ENCODE assay signal across 10 mouse cellular contexts in the genomic region with DNA sequence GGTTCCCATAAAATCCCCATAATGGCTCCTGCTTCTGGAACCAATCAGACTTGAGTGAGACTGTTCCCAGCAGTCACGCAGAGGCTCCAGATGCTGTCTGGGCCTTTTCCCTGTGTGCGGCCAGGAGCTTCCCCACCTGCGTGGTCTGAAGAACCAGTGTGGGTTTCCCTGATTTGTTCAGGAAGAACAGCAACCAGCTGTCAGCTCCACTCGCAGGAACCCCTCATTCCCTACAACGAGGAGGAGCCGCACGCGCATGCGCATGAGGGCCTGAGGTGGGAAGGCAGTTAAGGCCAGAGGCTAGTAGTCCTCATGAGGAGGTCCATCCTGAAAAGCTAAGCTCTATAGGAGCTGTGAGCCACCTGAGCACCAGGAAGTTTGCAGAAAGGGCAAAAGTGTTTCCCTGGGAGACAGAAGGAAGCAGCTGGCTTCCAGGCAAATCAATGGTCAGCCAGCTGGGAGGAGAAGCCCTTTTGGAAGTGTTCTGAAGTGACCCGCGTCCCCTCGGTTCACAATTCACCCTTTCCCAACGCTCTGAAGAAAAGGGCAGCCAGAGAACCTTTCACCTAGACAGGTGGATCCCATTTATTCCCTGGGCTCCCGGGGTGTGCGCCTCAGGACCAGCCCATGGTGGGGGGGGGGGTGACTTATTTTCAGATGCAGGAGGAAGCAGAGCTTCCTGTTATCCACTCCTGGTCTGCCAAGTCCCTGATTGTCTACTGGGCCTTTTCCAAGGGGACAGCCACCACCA. TPM values are rescaled to one million over a fixed set of nuclear protein-coding genes. Genes with fewer than 3 reads are reported as not detected.
DNase-seq lines count a peak whose midpoint lies in the region; ATAC-seq and TF ChIP-seq lines count a peak whose summit lies in the region.
"Had no signal": no experiment of that assay in that cellular context is flagged by ENCODE, and none has a peak within 500 bp of the region (broad histone marks: within the 10 kb centered on the region; RNA-seq: fewer than 3 reads in every experiment).

No protein-coding gene starts in this region.

- H3K36me3 ChIP-seq in intestine, embryonic 14.5 days (ENCODE audit: control insufficient read depth, insufficient read depth, low read length) = no peaks in the 10 kb centered on the region
- no peaks in the 10 kb centered on the region for H3K36me3 ChIP-seq in intestine, postnatal 0 days (ENCODE audit: control insufficient read depth, insufficient read depth)
- H3K36me3 ChIP-seq in limb, embryonic 13.5 days = no peaks in the 10 kb centered on the region
- H3K36me3 ChIP-seq: forebrain, embryonic 12.5 days had no signal

- no peak overlapping the region for H3K9ac ChIP-seq in intestine, embryonic 14.5 days (ENCODE audit: low read length)
- no peak overlapping the region for H3K9ac ChIP-seq in intestine, postnatal 0 days (ENCODE audit: low read depth, low read length)
- no peak overlapping the region for H3K9ac ChIP-seq in limb, embryonic 13.5 days
- H3K9ac ChIP-seq: forebrain, embryonic 12.5 days had no signal

- peak overlapping the region; percentile 22; the same call in 1 of the 2 replicates for H3K27ac ChIP-seq in intestine, embryonic 14.5 days (ENCODE audit: low read depth)
- no peak overlapping the region for H3K27ac ChIP-seq in intestine, postnatal 0 days (ENCODE audit: low read depth, low read length)
- H3K27ac ChIP-seq in limb, embryonic 13.5 days = peak overlapping the region; percentile 76; the same call in 1 of the 2 replicates
- H3K27ac ChIP-seq: forebrain, embryonic 12.5 days had no signal

- ATAC-seq in intestine, embryonic 14.5 days (replicated peaks; ENCODE audit: low FRiP score, low TSS enrichment, low read depth) = peak; percentile 21; the same call in 1 of the 2 replicates
- ATAC-seq in intestine, postnatal 0 days = no peak
- peak; percentile 70; the same call in 1 of the 2 replicates for ATAC-seq in limb, embryonic 13.5 days (ENCODE audit: low FRiP score, low read depth)

- H3K27me3 ChIP-seq in intestine, embryonic 14.5 days (replicated peaks; ENCODE audit: control insufficient read depth, insufficient read depth, low read length) = no peaks in the 10 kb centered on the region
- H3K27me3 ChIP-seq in intestine, postnatal 0 days (replicated peaks; ENCODE audit: control insufficient read depth, insufficient read depth, low read length) = peaks cover 1% of the 10 kb centered on the region; the same call in 1 of the 2 replicates
- H3K27me3 ChIP-seq in limb, embryonic 13.5 days = no peaks in the 10 kb centered on the region

- H3K4me1 ChIP-seq in intestine, embryonic 14.5 days (replicated peaks; ENCODE audit: control insufficient read depth, insufficient read depth, low read length) = peaks cover 24% of the 10 kb centered on the region
- H3K4me1 ChIP-seq in intestine, postnatal 0 days (replicated peaks; ENCODE audit: control insufficient read depth, insufficient read depth, low read length) = peaks cover 3% of the 10 kb centered on the region
- peaks cover 62% of the 10 kb centered on the region for H3K4me1 ChIP-seq in limb, embryonic 13.5 days

- H3K9me3 ChIP-seq in intestine, embryonic 14.5 days (ENCODE audit: control insufficient read depth, low read length) = no peaks in the 10 kb centered on the region
- no peaks in the 10 kb centered on the region for H3K9me3 ChIP-seq in intestine, postnatal 0 days (ENCODE audit: control insufficient read depth)
- H3K9me3 ChIP-seq in limb, embryonic 13.5 days = no peaks in the 10 kb centered on the region
- H3K9me3 ChIP-seq: forebrain, embryonic 12.5 days had no signal

- DNase-seq in intestine, embryonic 14.5 days (ENCODE audit: low spot score) = peak; percentile 72
- DNase-seq in embryo, embryonic 11.5 days (ENCODE audit: low read depth, low spot score) = peak; percentile 22
- peak; percentile 62 for DNase-seq in heart, adult 8-10 months (ENCODE audit: low spot score)
- DNase-seq in thymus, postnatal 0 days (ENCODE audit: low spot score) = no peak
- no peak for DNase-seq in spleen, postnatal 4 days (ENCODE audit: low spot score in 2 of 2)
- no peak for DNase-seq in cerebellum, adult 11-12 months
- DNase-seq: layer of hippocampus, postnatal 36 days had no signal

- H3K4me3 ChIP-seq in intestine, embryonic 14.5 days (ENCODE audit: low read depth, low read length) = no peak overlapping the region
- no peak overlapping the region for H3K4me3 ChIP-seq in intestine, postnatal 0 days (ENCODE audit: low read depth, low read length)
- peak overlapping the region; percentile 17; the same call in 1 of the 2 replicates for H3K4me3 ChIP-seq in limb, embryonic 13.5 days
- H3K4me3 ChIP-seq: forebrain, embryonic 12.5 days had no signal

- no peak overlapping the region for H3K4me2 ChIP-seq in intestine, embryonic 14.5 days (ENCODE audit: low read length)
- H3K4me2 ChIP-seq in intestine, postnatal 0 days (replicated peaks; ENCODE audit: low read depth) = no peak overlapping the region
- peak overlapping the region; percentile 51 for H3K4me2 ChIP-seq in limb, embryonic 13.5 days (replicated peaks)
- H3K4me2 ChIP-seq: forebrain, embryonic 12.5 days had no signal

- 50% methylated on average over 15 of the region's 15 CpGs for WGBS in intestine, embryonic 14.5 days
- 65% methylated on average over 15 of the region's 15 CpGs for WGBS in intestine, postnatal 0 days
- WGBS in limb, embryonic 13.5 days = 22% methylated on average over 15 of the region's 15 CpGs

- TF ChIP-seq CTCF in intestine, postnatal 0 days (IDR thresholded peaks at IDR 0.05; ENCODE audit: low read depth) = no peak

RNA-seq across cellular contexts. Expression of gene Psen2, which starts 23.0 kb away (rescaled TPM):
- 13.9 and 15.6 TPM in 2 replicates for polyA plus RNA-seq in intestine, embryonic 14.5 days (2014; fragmentation: Nextera tagmentation; extraction: Ambion mirVana)
- polyA plus RNA-seq in intestine, postnatal 0 days (2015; fragmentation: Nextera tagmentation; extraction: Ambion mirVana) = 12.3 and 14.8 TPM in 2 replicates
- 10 to 100 TPM; 14.7 to 16.0 (median 15.3) TPM for total RNA-seq in heart, adult 8-10 months (2022)
- polyA plus RNA-seq in limb, embryonic 13.5 days (2015; fragmentation: Nextera tagmentation; extraction: Ambion mirVana) = 14.5 and 14.9 TPM in 2 replicates
- polyA plus RNA-seq in thymus, postnatal 0 days (2015; fragmentation: Nextera tagmentation; extraction: Ambion mirVana) = 9.3 and 11.6 TPM in 2 replicates

RNA-seq across cellular contexts. Expression of gene Itpkb, which starts 44.0 kb away (rescaled TPM):
- 6.7 and 8.3 TPM in 2 replicates for polyA plus RNA-seq in intestine, embryonic 14.5 days (2014; fragmentation: Nextera tagmentation; extraction: Ambion mirVana)
- polyA plus RNA-seq in intestine, postnatal 0 days (2015; fragmentation: Nextera tagmentation; extraction: Ambion mirVana) = 2.3 and 3.4 TPM in 2 replicates
- 10 to 100 TPM; 40.9 to 59.4 (median 57.3) TPM for total RNA-seq in heart, adult 8-10 months (2022)
- 9.5 and 10.1 TPM in 2 replicates for polyA plus RNA-seq in limb, embryonic 13.5 days (2015; fragmentation: Nextera tagmentation; extraction: Ambion mirVana)
- 12.4 and 17.6 TPM in 2 replicates for polyA plus RNA-seq in thymus, postnatal 0 days (2015; fragmentation: Nextera tagmentation; extraction: Ambion mirVana)

Comparison
In these comparisons a context has a peak if more than half of its experiments do, and no peak if none do; other contexts are left out.
1. DNase-seq: peak in intestine, embryonic 14.5 days (single experiment), embryo, embryonic 11.5 days (single experiment) and heart, adult 8-10 months (single experiment); none in thymus, postnatal 0 days (single experiment), spleen, postnatal 4 days (0 of 2) and cerebellum, adult 11-12 months (single experiment).